Mouse (Mus musculus) testis, adult 2 months (tissue): ENCODE measurements around the gene Kcnk12.

Experiments used
- CTCF ChIP-seq: fragments of 200-500 bp; IDR thresholded peaks from 2 replicates; pipeline ENCODE4 v1.5.1; 2012; ENCODE audit warnings: low read depth, mild to moderate bottlenecking, inconsistent platforms, low read length, moderate library complexity; ENCODE audit not compliant: control insufficient read depth, insufficient read depth, insufficient replicate concordance
- POLR2A ChIP-seq: fragments of 200-500 bp; IDR thresholded peaks from 2 replicates; pipeline ENCODE4 v1.6.1; 2012; ENCODE audit warnings: low read depth, mild to moderate bottlenecking, inconsistent platforms, low read length, moderate library complexity; ENCODE audit not compliant: control insufficient read depth

- TF ChIP-seq CTCF (no peak), POLR2A (no peak)
Observed at GRCm38 (mm10) chr17:87739835-87740234, 58.0 kb downstream of the Kcnk12 start.
